Mouse (Mus musculus) intestine, embryonic 14.5 days (tissue): ENCODE data around the gene Chadl. TPM values are rescaled to one million over a fixed set of nuclear protein-coding genes. Genes with fewer than 3 reads are reported as not detected.
A peak's percentile ranks its signal among the peaks of the same experiment; 100 is the strongest.

Experiments used
- ATAC-seq: fragments of 200-750 bp; cut with Nextera tagmentation; replicated peaks from 2 replicates; pipeline ENCODE4 v1.8.0; 2017; ENCODE audit warnings: low read depth, moderate number of reproducible peaks, moderate TSS enrichment, moderate library complexity; ENCODE audit not compliant: low FRiP score, low TSS enrichment
- DNase-seq: peaks from one replicate; pipeline ENCODE4 v3.0.0-alpha.2; 2018; ENCODE audit warnings: low spot score
- H3K27ac ChIP-seq: fragments of 300-500 bp; sonication (generic); 2 replicates; pipeline ENCODE4 v1.5.1; 2014; ENCODE audit warnings: low read depth, mild to moderate bottlenecking, control low read depth
- H3K27me3 ChIP-seq: fragments of 300-500 bp; sonication (generic); replicated peaks from 2 replicates; pipeline ENCODE4 v1.6.1; 2014; ENCODE audit warnings: low read length, control low read depth; ENCODE audit not compliant: control insufficient read depth, insufficient read depth
- H3K36me3 ChIP-seq: fragments of 300-500 bp; sonication (generic); 2 replicates; pipeline ENCODE4 v1.6.1; 2014; ENCODE audit warnings: low read length, control low read depth; ENCODE audit not compliant: control insufficient read depth, insufficient read depth
- H3K4me1 ChIP-seq: fragments of 300-500 bp; sonication (generic); replicated peaks from 2 replicates; pipeline ENCODE4 v1.6.1; 2014; ENCODE audit warnings: low read length, control low read depth, mixed read lengths; ENCODE audit not compliant: control insufficient read depth, insufficient read depth
- H3K4me2 ChIP-seq: fragments of 300-500 bp; sonication (generic); 2 replicates; pipeline ENCODE4 v1.6.1; 2014; ENCODE audit warnings: low read length
- H3K4me3 ChIP-seq: fragments of 300-500 bp; sonication (generic); 2 replicates; pipeline ENCODE4 v1.5.1; 2014; ENCODE audit warnings: low read depth, low read length, control low read depth, mixed read lengths
- H3K9ac ChIP-seq: fragments of 300-500 bp; sonication (generic); 2 replicates; pipeline ENCODE4 v1.6.1; 2014; ENCODE audit warnings: mild to moderate bottlenecking, low read length
- H3K9me3 ChIP-seq: fragments of 300-500 bp; sonication (generic); 2 replicates; pipeline ENCODE4 v1.6.1; 2016; ENCODE audit warnings: low read length, control low read depth; ENCODE audit not compliant: control insufficient read depth
- WGBS: fragments of 180-500 bp; shearing (Covaris S2); extraction: QIAGEN DNeasy Blood & Tissue Kit; methylation state at CpG from one replicate; pipeline ENCODE4 v1.1.7; 2014; 5-methylcytosine and 5-hydroxymethylcytosine counted together
- polyA plus RNA-seq: library from polyadenylated mRNA; unstranded; fragments of >200 nt; fragmentation: Nextera tagmentation; extraction: Ambion mirVana; gene quantifications from 2 replicates; pipeline ENCODE4 v1.2.1, GENCODE M21; 2014

The Chadl gene
- polyA plus RNA-seq, 1 experiment from 2014 or later, result 5.1 TPM

- Histone ChIP-seq H3K4me3 (peak overlapping the region; percentile 52), H3K27ac (no peak overlapping the region), H3K9ac (peak overlapping the region; percentile 55), H3K27me3 (peaks cover 38% of the 10 kb centered on the region), H3K4me2 (peak overlapping the region; percentile 75), H3K36me3 (no peaks in the 10 kb centered on the region), H3K9me3 (no peaks in the 10 kb centered on the region), H3K4me1 (0 out of 2 replicates have a peak, but pooled peaks cover 5% of the 10 kb centered on the region)
- DNase-seq, result peak; percentile 91
- WGBS, result under 1% methylated on average over 86 of the region's 107 CpGs
- peak; percentile 76 for ATAC-seq
These were observed 2.9 kb downstream of the Chadl start for GRCm38 (mm10) chr15:81693967-81694881.

GRCm38 (mm10) chr15:81693366-81693966 is 3.6 kb downstream of the Chadl start:
- Histone ChIP-seq H3K4me3 (peak overlapping the region; percentile 52), H3K4me2 (peak overlapping the region; percentile 75), H3K27ac (no peak overlapping the region), H3K9me3 (no peaks in the 10 kb centered on the region), H3K36me3 (no peaks in the 10 kb centered on the region), H3K9ac (peak overlapping the region; percentile 55), H3K27me3 (peaks cover 38% of the 10 kb centered on the region), H3K4me1 (0 out of 2 replicates have a peak, but pooled peaks cover 5% of the 10 kb centered on the region)
- ATAC-seq, result no peak; the same call in none of the 2 replicates
- no peak for DNase-seq
- 2% methylated on average over 41 of the region's 41 CpGs for WGBS

DNA sequence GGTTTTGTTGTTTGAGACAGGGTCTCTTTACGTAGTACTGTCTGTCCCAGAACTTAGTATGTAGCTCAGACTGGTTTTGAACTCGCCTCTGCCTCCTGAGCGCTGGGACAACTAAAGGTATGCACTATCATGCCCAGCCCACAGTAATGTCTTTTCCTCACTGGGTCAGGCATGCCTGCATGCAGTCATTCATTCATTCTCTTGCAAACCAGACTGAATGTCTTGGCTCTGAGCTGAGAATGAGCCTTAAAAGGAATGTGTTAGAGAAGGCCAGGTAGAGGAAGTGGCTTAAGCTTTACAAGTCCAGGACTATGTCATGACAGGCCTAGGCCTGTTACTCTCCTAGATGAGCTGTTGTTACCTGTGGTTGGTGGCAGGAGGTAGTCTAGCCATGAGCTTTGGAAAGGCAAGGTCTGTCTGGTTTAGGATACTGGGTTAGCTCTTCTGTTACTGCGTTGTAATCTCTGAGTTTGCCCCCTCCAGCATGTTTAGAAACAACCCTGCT is 16.7 kb downstream of the Chadl start:
- WGBS, result 98% methylated on average over 4 of the region's 4 CpGs
- peaks cover 54% of the 10 kb centered on the region for H3K36me3 ChIP-seq
- H3K27ac ChIP-seq, result no peak overlapping the region
- no peak overlapping the region for H3K4me2 ChIP-seq
- no peaks in the 10 kb centered on the region for H3K4me1 ChIP-seq
- no peak overlapping the region for H3K9ac ChIP-seq
- no peaks in the 10 kb centered on the region for H3K27me3 ChIP-seq
- ATAC-seq (no peak), DNase-seq (no peak)
- no peaks in the 10 kb centered on the region for H3K9me3 ChIP-seq
- H3K4me3 ChIP-seq, result no peak overlapping the region

- no peak for ATAC-seq
- no peak for DNase-seq
- H3K27ac ChIP-seq, result no peak overlapping the region
These were observed 20.4 kb downstream of the Chadl start for GRCm38 (mm10) chr15:81676637-81677036.

GRCm38 (mm10) chr15:81670231-81670640 is 26.9 kb downstream of the Chadl start:
- H3K4me1 ChIP-seq, result peaks cover under 1% of the 10 kb centered on the region; the same call in 1 of the 2 replicates
- H3K27me3 ChIP-seq, result no peaks in the 10 kb centered on the region
- peaks cover 35% of the 10 kb centered on the region for H3K36me3 ChIP-seq
- WGBS, result 77% methylated on average over 4 of the region's 4 CpGs
- no peak overlapping the region for H3K27ac ChIP-seq
- DNase-seq (peak; percentile 73), ATAC-seq (no peak)
- H3K4me3 ChIP-seq, result no peak overlapping the region
- H3K9me3 ChIP-seq, result no peaks in the 10 kb centered on the region
- H3K4me2 ChIP-seq, result no peak overlapping the region
- H3K9ac ChIP-seq, result no peak overlapping the region

More at GRCm38 (mm10) chr15:81676637-81677036, 20.4 kb downstream of the Chadl start:
- Histone ChIP-seq H3K9me3 (no peaks in the 10 kb centered on the region), H3K9ac (no peak overlapping the region), H3K4me3 (no peak overlapping the region), H3K4me1 (no peaks in the 10 kb centered on the region), H3K36me3 (peaks cover 25% of the 10 kb centered on the region), H3K4me2 (no peak overlapping the region), H3K27me3 (no peaks in the 10 kb centered on the region)
- WGBS, result 66% methylated on average over 3 of the region's 3 CpGs

DNA sequence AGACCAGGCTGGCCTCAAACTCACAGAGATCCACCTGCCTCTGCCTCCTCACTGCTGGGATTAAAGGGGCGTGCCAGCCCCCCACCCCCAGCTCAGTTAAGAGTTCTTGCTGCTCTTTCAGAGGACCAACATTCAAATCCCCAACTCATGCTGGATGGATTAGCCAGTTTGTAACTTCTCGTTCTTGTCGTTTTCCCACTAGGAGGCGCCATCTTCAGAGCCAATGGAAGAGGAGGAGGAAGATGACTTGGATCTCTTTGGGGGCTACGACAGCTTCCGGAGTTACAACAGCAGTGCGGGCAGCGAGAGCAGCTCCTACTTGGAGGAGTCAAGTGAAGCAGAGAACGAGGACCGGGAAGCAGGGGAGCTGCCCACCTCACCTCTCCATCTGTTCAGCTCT is 30.1 kb downstream of the Chadl start:
- no peak for ATAC-seq
- peaks cover 8% of the 10 kb centered on the region for H3K4me1 ChIP-seq
- peaks cover 32% of the 10 kb centered on the region for H3K36me3 ChIP-seq
- H3K4me2 ChIP-seq, result no peak overlapping the region
- no peak overlapping the region for H3K27ac ChIP-seq
- WGBS, result 93% methylated on average over 10 of the region's 10 CpGs
- no peaks in the 10 kb centered on the region for H3K27me3 ChIP-seq
- H3K9ac ChIP-seq, result no peak overlapping the region
- no peak overlapping the region for H3K4me3 ChIP-seq
- H3K9me3 ChIP-seq, result no peaks in the 10 kb centered on the region
- no peak for DNase-seq

DNA sequence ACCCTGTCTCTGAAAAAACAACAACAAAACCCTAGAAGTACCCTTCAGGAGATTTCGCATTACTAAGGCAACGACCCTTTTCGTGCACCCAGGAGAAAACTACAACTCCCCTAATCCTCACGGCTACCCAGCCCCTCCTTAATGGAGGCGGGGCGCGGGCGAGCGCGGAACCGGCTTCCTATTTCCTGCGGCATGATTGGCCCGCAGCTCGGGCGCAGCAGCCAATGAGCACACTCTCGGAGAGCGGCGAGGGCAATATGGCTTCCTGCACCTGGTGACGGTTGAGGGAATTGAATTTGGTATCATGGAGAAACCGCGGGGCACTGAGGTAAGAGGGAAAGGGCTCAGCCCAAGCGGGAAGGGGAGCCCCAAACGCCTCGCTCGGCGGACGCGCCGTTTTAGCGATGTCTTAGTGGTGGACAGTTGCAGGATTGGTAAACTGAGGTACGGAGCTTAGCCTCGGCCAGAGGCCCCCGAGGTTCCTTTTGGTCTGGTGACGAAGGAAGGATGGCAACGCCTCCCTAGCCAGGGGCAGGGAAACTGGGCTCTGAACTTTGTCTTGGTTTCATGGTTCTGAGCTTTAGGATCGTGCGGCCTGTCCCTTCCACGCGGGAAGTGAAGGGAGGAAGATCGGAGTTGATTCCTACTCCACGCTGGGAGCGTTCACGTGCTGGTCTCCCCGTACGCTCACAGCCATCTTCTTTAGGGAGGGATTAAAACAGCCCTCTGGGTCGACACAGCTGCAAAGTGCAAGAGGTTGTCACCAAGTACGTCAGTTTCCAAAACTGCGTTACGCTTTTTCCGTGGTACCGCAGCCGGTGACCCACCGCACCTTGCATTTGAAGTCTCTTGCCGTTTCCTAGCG is 33.2 kb downstream of the Chadl start, which contains the start of gene L3mbtl2:
Gene L3mbtl2, plus strand, starts transcription at position 193 of the 865 bp plus-strand sequence.
- Histone ChIP-seq H3K9me3 (no peaks in the 10 kb centered on the region), H3K4me2 (peak within 1 kb of the TSS; percentile 87), H3K27ac (peak within 1 kb of the TSS; percentile 59), H3K9ac (peak within 1 kb of the TSS; percentile 66), H3K4me1 (peaks cover 8% of the 10 kb centered on the region), H3K27me3 (no peaks in the 10 kb centered on the region), H3K4me3 (peak within 1 kb of the TSS; percentile 86), H3K36me3 (peaks cover 19% of the 10 kb centered on the region)
- peak; percentile 95 for ATAC-seq
- DNase-seq, result peak; percentile 92
- WGBS, result under 1% methylated on average over 55 of the region's 55 CpGs

DNA sequence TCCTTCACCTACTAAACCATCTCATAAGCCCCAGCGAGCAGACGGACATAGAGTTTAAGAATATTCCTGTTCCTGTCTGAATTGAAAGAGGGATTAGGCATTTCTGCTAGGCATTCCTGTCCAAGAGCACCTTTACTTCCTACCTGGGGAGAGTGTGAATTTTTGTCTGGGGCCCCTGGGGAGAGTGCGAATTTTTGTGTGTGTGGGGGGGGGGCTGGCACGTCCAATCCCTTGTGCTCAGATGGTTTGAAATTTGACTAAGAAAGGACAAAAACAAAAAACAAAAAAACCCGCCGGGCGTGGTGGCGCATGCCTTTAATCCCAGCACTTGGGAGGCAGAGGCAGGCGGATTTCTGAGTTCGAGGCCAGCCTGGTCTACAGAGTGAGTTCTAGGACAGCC is 33.8 kb downstream of the Chadl start:
- no peak overlapping the region for H3K27ac ChIP-seq
- no peak overlapping the region for H3K9ac ChIP-seq
- peak overlapping the region; percentile 86 for H3K4me3 ChIP-seq
- no peak for DNase-seq
- H3K4me2 ChIP-seq, result peak overlapping the region; percentile 87
- peaks cover 8% of the 10 kb centered on the region for H3K4me1 ChIP-seq
- ATAC-seq, result 0 out of 2 replicates have a peak, but pooled peaks have one; percentile 16
- WGBS, result 60% methylated on average over 10 of the region's 10 CpGs
- H3K36me3 ChIP-seq, result peaks cover 12% of the 10 kb centered on the region
- H3K27me3 ChIP-seq, result no peaks in the 10 kb centered on the region
- H3K9me3 ChIP-seq, result no peaks in the 10 kb centered on the region
